Mouse (Mus musculus) retina, postnatal 7 days (tissue): ENCODE data around the gene Add1.

ENCODE experiments used
- DNase-seq: peaks from one replicate; pipeline ENCODE4 v3.0.0-alpha.2; 2012; ENCODE audit warnings: low read depth, low spot score

Add1 gene

GRCm38 (mm10) chr5:34573268-34574221 is at the start of gene Add1:
Gene Add1 (plus strand): TSS chr5:34573664.
- DNase-seq: peak; percentile 96

GRCm38 (mm10) chr5:34523958-34524485 is 49.4 kb upstream of the Add1 start:
- DNase-seq: no peak

GRCm38 (mm10) chr5:34524511-34524910 is 49.0 kb upstream of the Add1 start:
- no peak for DNase-seq

- peak; percentile 59 for DNase-seq
Observed at GRCm38 (mm10) chr5:34525663-34526476, 47.6 kb upstream of the Add1 start, which contains the start of gene Sh3bp2. Gene Sh3bp2 (plus strand): TSS chr5:34525838.

- DNase-seq: no peak
Observed at GRCm38 (mm10) chr5:34526477-34526775, 47.0 kb upstream of the Add1 start.

- DNase-seq: no peak
Observed at GRCm38 (mm10) chr5:34527352-34527751, 46.1 kb upstream of the Add1 start.

- no peak for DNase-seq
Observed at GRCm38 (mm10) chr5:34528724-34529123, 44.7 kb upstream of the Add1 start.

- no peak for DNase-seq
Observed at GRCm38 (mm10) chr5:34530116-34530515, 43.3 kb upstream of the Add1 start.

GRCm38 (mm10) chr5:34530687-34531086 is 42.8 kb upstream of the Add1 start:
- DNase-seq: no peak

GRCm38 (mm10) chr5:34533066-34533465 is 40.4 kb upstream of the Add1 start:
- DNase-seq: no peak

- no peak for DNase-seq
Observed at GRCm38 (mm10) chr5:34533820-34534219, 39.6 kb upstream of the Add1 start.

- DNase-seq: no peak
Observed at GRCm38 (mm10) chr5:34534776-34535581, 38.5 kb upstream of the Add1 start.

GRCm38 (mm10) chr5:34535831-34536230 is 37.6 kb upstream of the Add1 start:
- no peak for DNase-seq

GRCm38 (mm10) chr5:34538079-34538478 is 35.4 kb upstream of the Add1 start:
- DNase-seq: no peak

- no peak for DNase-seq
Observed at GRCm38 (mm10) chr5:34538527-34538926, 34.9 kb upstream of the Add1 start.

GRCm38 (mm10) chr5:34539121-34539520 is 34.3 kb upstream of the Add1 start:
- no peak for DNase-seq

- DNase-seq: no peak
Observed at GRCm38 (mm10) chr5:34542166-34542565, 31.3 kb upstream of the Add1 start.

- no peak for DNase-seq
Observed at GRCm38 (mm10) chr5:34543114-34543513, 30.4 kb upstream of the Add1 start.

GRCm38 (mm10) chr5:34547410-34547809 is 26.1 kb upstream of the Add1 start:
- DNase-seq: peak; percentile 23

GRCm38 (mm10) chr5:34549135-34549482 is 24.4 kb upstream of the Add1 start:
- no peak for DNase-seq

- DNase-seq: peak; percentile 19
Observed at GRCm38 (mm10) chr5:34549483-34550221, 23.8 kb upstream of the Add1 start.
